Mouse (Mus musculus): ENCODE results near the gene Ankrd13b.

- no peak for TF ChIP-seq CTCF (IDR thresholded peaks at IDR 0.05; ENCODE audit: control insufficient read depth, insufficient read depth, insufficient replicate concordance, low read depth, low read length)
- TF ChIP-seq POLR2A (IDR thresholded peaks at IDR 0.05; ENCODE audit: control insufficient read depth, low read depth, low read length), result no peak
Measured at GRCm38 (mm10) chr11:77476216-77476615, 13.3 kb downstream of the Ankrd13b start.
